Mouse (Mus musculus) Patski (cell line): ENCODE data around the gene Tmem219. TPM values are rescaled to one million over a fixed set of nuclear protein-coding genes. Genes with fewer than 3 reads are reported as not detected.

Experiments
- ATAC-seq: fragments of 100-300 bp; one replicate; pipeline ENCODE4 v1.8.0; 2021
- CTCF ChIA-PET: fragments of 350-600 bp; sonication (Branson Sonifier 250); formaldehyde crosslinking; loops from one replicate; lab custom pipeline; 2022; ENCODE audit warnings: inconsistent platforms; lab: Charles Lee
- POLR2A ChIA-PET: fragments of 350-600 bp; sonication (Branson Sonifier 250); formaldehyde crosslinking; loops from one replicate; lab custom pipeline; 2022; ENCODE audit warnings: antibody characterized with exemption, inconsistent platforms; lab: Charles Lee
- DNase-seq: peaks from one replicate; pipeline ENCODE4 v3.0.0-alpha.2; 2011; ENCODE audit warnings: low read depth, low spot score
- H3K27me3 ChIP-seq: fragments of 371-371 bp; one replicate; pipeline ENCODE4 v1.5.1; 2021
- CTCF ChIP-seq: fragments of 100-300 bp; IDR thresholded peaks from one replicate; pipeline ENCODE4 v1.5.1; 2021
- in situ Hi-C: fragments of 300-500 bp; cut with MboI; formaldehyde crosslinking; loops from 3 replicates; pipeline ENCODE4 v1.11.1; 2018; ENCODE audit warnings: low pct_unique_long_range_greater_than_20kb, mixed read lengths
- polyA plus RNA-seq: library from polyadenylated mRNA; unstranded; gene quantifications from one replicate; pipeline ENCODE4 v1.2.3, GENCODE M21; 2021

Gene Tmem219
- polyA plus RNA-seq, 1 experiment from 2014 or later, result 48.0 TPM

DNA sequence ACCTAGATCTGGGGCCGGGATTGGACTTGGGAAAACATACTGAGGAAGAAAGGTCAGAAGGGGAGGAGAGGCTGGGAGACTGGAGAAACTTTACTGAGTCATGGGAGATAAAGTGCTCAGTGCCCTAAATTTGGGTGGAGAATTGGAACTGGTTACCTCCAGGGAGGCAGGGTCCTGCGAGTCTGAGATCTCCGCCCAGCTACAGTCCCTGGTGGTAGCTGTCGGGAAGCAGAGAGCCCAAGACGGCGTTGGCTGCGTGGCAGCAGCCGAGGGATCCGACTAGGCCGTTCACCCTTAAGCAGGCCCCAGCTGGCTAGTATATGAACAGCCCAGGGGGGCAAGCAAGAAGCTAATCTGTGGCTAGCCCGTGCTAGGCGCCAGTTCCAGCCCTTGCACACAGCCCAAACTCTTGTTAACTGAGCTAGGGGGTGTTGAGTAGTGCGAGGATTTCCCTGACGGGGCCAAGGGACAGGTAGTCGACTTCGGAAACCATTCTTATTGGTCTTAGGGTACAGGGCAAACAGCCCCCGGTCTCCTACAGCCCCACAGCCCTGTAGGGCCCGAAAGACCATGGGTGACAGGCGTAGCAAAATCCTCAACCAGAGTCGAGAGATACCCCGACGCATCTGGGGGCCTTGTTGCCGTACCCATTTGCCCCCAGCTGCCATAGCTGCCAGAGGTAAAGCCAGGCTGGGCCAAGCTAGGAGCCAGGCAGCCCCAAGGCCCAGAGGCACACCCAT, 52.8 kb downstream of the Tmem219 start:
- no peak for TF ChIP-seq CTCF
- in situ Hi-C loops, result no loop called here
- CTCF ChIA-PET, result interaction anchor here (1.4 kb wide), 1 partner anchor 10 kb away, joined by 4 read pairs; no protein-coding TSS in a partner anchor
- POLR2A ChIA-PET, result interaction anchor here (1.4 to 2.0 kb wide), 2 partner anchors 11 to 15 kb away, joined by 3 to 5 read pairs; partner anchors contain the start of gene Taok2
- DNase-seq (no peak), ATAC-seq (no peak)
- H3K27me3 ChIP-seq, result no peaks in the 10 kb centered on the region

GRCm38 (mm10) chr7:126868003-126868402, 54.7 kb downstream of the Tmem219 start:
- ChIA-PET POLR2A (no interaction called here), CTCF (no interaction called here)
- ATAC-seq (no peak), DNase-seq (no peak)
- H3K27me3 ChIP-seq, result no peaks in the 10 kb centered on the region
- no peak for TF ChIP-seq CTCF
- in situ Hi-C loops, result no loop called here

DNA sequence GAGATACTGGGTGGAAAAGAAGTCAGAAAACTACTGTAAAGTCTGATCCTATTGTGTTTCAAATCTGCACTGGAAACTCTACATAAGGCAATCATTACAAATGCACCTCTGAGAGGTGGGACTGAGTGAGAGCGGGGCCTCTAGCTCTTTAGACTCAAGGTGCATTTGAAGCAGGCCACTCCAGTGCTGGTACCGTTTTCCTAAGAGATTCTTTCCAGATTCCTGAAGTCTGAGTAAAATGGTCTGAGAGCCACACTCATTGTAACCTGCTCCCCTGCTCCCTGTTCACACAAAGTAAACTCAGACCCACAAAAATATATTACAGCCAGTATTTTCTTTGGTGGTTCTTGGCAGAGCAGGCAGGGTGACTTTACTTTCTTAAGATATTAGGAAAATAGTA, 55.2 kb downstream of the Tmem219 start:
- DNase-seq (no peak), ATAC-seq (no peak)
- TF ChIP-seq CTCF, result no peak
- POLR2A ChIA-PET, result no interaction called here
- in situ Hi-C loops, result no loop called here
- CTCF ChIA-PET, result interaction anchor here (1.2 kb wide), 1 partner anchor 17 kb away, joined by 3 read pairs; the partner anchor contains the start of gene Taok2
- no peaks in the 10 kb centered on the region for H3K27me3 ChIP-seq

DNA sequence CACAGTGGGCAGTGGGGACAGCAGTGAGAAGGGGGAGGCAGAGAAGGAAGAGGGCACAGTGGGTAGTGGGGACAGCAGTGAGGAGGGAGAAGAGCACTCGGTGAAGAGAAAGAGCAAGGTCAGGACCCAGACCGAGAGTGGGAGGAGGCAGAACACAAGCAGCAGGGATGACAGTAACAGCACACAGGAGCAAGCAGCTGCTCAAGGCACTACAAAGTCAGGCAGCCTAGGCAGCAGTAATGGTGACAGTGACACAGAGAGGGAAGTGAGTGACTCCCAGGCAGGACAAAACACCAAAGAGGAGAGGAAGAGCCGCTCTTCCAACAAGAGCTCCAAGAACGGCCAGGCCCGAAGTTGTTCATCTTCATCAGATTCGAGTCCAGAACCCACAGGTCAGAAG, 58.9 kb downstream of the Tmem219 start:
- ATAC-seq (no peak), DNase-seq (no peak)
- POLR2A ChIA-PET, result interaction anchor here (1.0 kb wide), 1 partner anchor 34 kb away, joined by 3 read pairs; no protein-coding TSS in a partner anchor
- CTCF ChIA-PET, result interaction anchor here (1.7 kb wide), 1 partner anchor 11 kb away, joined by 4 read pairs; no protein-coding TSS in a partner anchor
- in situ Hi-C loops, result no loop called here
- H3K27me3 ChIP-seq, result no peaks in the 10 kb centered on the region
- TF ChIP-seq CTCF, result no peak

DNA sequence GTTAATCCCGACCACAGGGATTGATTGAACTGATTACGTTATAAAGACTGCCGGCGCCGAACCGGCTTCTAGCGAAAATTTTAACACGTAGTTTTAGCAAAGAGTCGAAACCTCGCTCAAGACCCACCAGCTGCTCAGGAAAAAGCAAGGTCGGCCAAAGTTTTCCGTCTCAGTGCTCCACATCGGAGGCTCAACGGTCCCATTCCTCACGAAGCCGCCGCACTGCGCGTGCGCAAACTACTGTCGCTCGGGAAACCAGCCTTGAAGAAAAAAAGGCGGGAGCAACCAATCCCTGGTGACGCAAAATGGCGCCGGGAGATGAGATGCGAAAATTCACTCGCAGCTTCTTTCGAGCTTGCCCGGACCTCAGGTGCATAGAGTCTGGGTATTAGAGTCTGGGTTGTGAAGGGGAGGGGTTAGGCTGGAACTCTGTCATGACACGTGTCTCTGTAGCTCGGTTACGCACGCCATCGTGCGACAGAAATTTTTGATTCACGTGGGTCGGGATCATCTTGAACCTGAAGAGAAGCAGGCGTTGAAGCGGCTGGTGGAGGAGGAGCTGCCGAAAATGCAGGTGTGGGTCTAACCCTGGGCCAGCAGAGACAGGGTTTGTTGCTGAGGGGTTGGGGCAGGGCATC, 60.5 kb downstream of the Tmem219 start, which contains the start of gene Ino80e:
Ino80e (minus strand) TSS at position 231 of the 638 bp plus-strand sequence.
- in situ Hi-C loops, result no loop called here
- ATAC-seq, result peak; percentile 33

GRCm38 (mm10) chr7:126861429-126862130, 61.1 kb downstream of the Tmem219 start, which contains the start of gene Hirip3:
Gene Hirip3, plus strand, starts transcription at chr7:126861972.
- ATAC-seq (peak; percentile 75), DNase-seq (peak; percentile 68)
- ChIA-PET POLR2A (interaction anchor here (0.8 to 2.2 kb wide), 4 partner anchors 23 to 70 kb away, joined by 3 to 8 read pairs (median 3); partner anchors contain the start of genes Fam57b and Taok2), CTCF (interaction anchor here (1.3 kb wide), 1 partner anchor 8 kb away, joined by 4 read pairs; no protein-coding TSS in a partner anchor)
- in situ Hi-C loops, result no loop called here
- H3K27me3 ChIP-seq, result no peaks in the 10 kb centered on the region
- no peak for TF ChIP-seq CTCF

More for the DNA sequence above, 60.5 kb downstream of the Tmem219 start, which contains the start of gene Ino80e:
- TF ChIP-seq CTCF, result no peak
- DNase-seq, result peak; percentile 59
- POLR2A ChIA-PET, result interaction anchor here (0.8 to 2.2 kb wide), 3 partner anchors 22 to 69 kb away, joined by 3 to 8 read pairs (median 3); partner anchors contain the start of genes Fam57b and Taok2
- CTCF ChIA-PET, result interaction anchor here (1.3 kb wide), 1 partner anchor 9 kb away, joined by 4 read pairs; no protein-coding TSS in a partner anchor
- H3K27me3 ChIP-seq, result no peaks in the 10 kb centered on the region

DNA sequence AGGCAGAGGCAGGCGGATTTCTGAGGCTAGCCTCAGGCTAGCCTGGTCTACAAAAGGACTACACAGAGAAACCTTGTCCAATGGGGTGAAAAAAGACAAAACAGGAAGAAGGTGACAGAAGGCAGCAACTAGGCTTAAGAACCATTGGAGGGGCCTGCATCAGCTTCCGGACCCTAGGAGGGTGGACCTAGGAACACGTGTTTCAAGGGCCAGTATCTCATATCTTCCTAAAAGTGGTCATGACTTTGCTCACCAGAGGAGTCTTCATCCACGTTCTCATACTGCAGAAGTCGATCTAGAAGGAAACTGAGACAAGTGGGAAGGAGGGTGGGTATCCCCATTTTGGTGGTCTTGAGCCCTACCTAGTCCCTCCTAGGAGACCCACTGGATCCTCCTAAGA, 61.7 kb downstream of the Tmem219 start:
- DNase-seq, result no peak
- in situ Hi-C loops, result no loop called here
- no peak for TF ChIP-seq CTCF
- ATAC-seq, result no peak
- CTCF ChIA-PET, result no interaction called here
- H3K27me3 ChIP-seq, result no peaks in the 10 kb centered on the region
- POLR2A ChIA-PET, result interaction anchor here (1.2 to 2.2 kb wide), 3 partner anchors 24 to 64 kb away, joined by 3 to 8 read pairs (median 3); partner anchors contain the start of genes Fam57b and Taok2

GRCm38 (mm10) chr7:126856741-126857420, 65.8 kb downstream of the Tmem219 start:
- no peak for ATAC-seq
- DNase-seq, result no peak

GRCm38 (mm10) chr7:126855641-126856040, 67.1 kb downstream of the Tmem219 start:
- in situ Hi-C loops, result no loop called here
- H3K27me3 ChIP-seq, result no peaks in the 10 kb centered on the region
- ChIA-PET POLR2A (interaction anchor here (0.6 to 1.0 kb wide), 2 partner anchors 57 to 270 kb away, joined by 3 to 4 read pairs; no protein-coding TSS in a partner anchor), CTCF (interaction anchor here (0.5 to 0.8 kb wide), 2 partner anchors 34 to 161 kb away, joined by 3 read pairs; no protein-coding TSS in a partner anchor)
- TF ChIP-seq CTCF, result no peak
- ATAC-seq, result no peak
- no peak for DNase-seq

More at GRCm38 (mm10) chr7:126856741-126857420, 65.8 kb downstream of the Tmem219 start:
- TF ChIP-seq CTCF, result no peak
- ChIA-PET POLR2A (no interaction called here), CTCF (no interaction called here)
- in situ Hi-C loops, result no loop called here
- H3K27me3 ChIP-seq, result no peaks in the 10 kb centered on the region
